8 mouse cellular contexts compared by ENCODE assay signal in genomic region chr1:183669674-183670073, GRCm38 (mm10).
DNase-seq lines count a peak whose midpoint lies in the region; ATAC-seq and TF ChIP-seq lines count a peak whose summit lies in the region.

No protein-coding gene starts in this region.

- 40% methylated on average over 11 of the region's 11 CpGs for WGBS in kidney, adult 2 months
- 46% methylated on average over 11 of the region's 11 CpGs for WGBS in embryonic facial prominence, embryonic 11.5 days
- 47% methylated on average over 11 of the region's 11 CpGs for WGBS in heart, postnatal 0 days

- peak; percentile 15 for DNase-seq in kidney, adult 2 months
- no peak for DNase-seq in kidney, adult 11 months
- peak; percentile 21 for DNase-seq in ZHBTc4 (ENCODE audit: low read depth, low spot score)
- peak; percentile 46 for DNase-seq in embryonic facial prominence, embryonic 11.5 days (ENCODE audit: low spot score)
- peak; percentile 9 for DNase-seq in heart, postnatal 0 days (ENCODE audit: low spot score)
- peak; percentile 11 to 44 for DNase-seq in left cerebral cortex, postnatal 10 days (ENCODE audit: extremely low spot score in 1 of 2, low spot score in 2 of 2)
- DNase-seq in right cerebral cortex, postnatal 36 days (ENCODE audit: low spot score in 2 of 2), result peak; percentile 3 to 5

- H3K4me1 ChIP-seq in kidney, adult 2 months (ENCODE audit: control insufficient read depth, insufficient read depth, low read length), result no peaks in the 10 kb centered on the region
- no peaks in the 10 kb centered on the region for H3K4me1 ChIP-seq in embryonic facial prominence, embryonic 11.5 days (ENCODE audit: control insufficient read depth, insufficient read depth, low read length)
- no peaks in the 10 kb centered on the region for H3K4me1 ChIP-seq in heart, postnatal 0 days (ENCODE audit: control insufficient read depth, insufficient read depth)

- H3K27me3 ChIP-seq in kidney, adult 2 months (replicated peaks; ENCODE audit: control insufficient read depth, insufficient read depth, low read length), result no peaks in the 10 kb centered on the region
- no peaks in the 10 kb centered on the region for H3K27me3 ChIP-seq in embryonic facial prominence, embryonic 11.5 days (ENCODE audit: control insufficient read depth, insufficient read depth, low read length)
- H3K27me3 ChIP-seq in heart, postnatal 0 days (ENCODE audit: control insufficient read depth, insufficient read depth, low read length), result no peaks in the 10 kb centered on the region

- no peaks in the 10 kb centered on the region for H3K36me3 ChIP-seq in kidney, adult 2 months (ENCODE audit: control insufficient read depth, insufficient read depth, low read length)
- H3K36me3 ChIP-seq in embryonic facial prominence, embryonic 11.5 days (replicated peaks; ENCODE audit: control insufficient read depth, insufficient read depth, low read depth, low read length), result no peaks in the 10 kb centered on the region
- H3K36me3 ChIP-seq in heart, postnatal 0 days (replicated peaks; ENCODE audit: control insufficient read depth, insufficient read depth, low read length), result no peaks in the 10 kb centered on the region

- no peak for TF ChIP-seq EP300 in heart, postnatal 0 days (IDR thresholded peaks at IDR 0.05; ENCODE audit: low read depth)

- H3K9ac ChIP-seq in embryonic facial prominence, embryonic 11.5 days (replicated peaks; ENCODE audit: low read length), result no peak overlapping the region
- no peak overlapping the region for H3K9ac ChIP-seq in heart, postnatal 0 days (replicated peaks; ENCODE audit: low read depth, low read length)

- no peak overlapping the region for H3K4me2 ChIP-seq in embryonic facial prominence, embryonic 11.5 days (ENCODE audit: low read depth, low read length)
- peak overlapping the region; percentile 30; the same call in 1 of the 2 replicates for H3K4me2 ChIP-seq in heart, postnatal 0 days (ENCODE audit: low read depth, low read length)

- TF ChIP-seq POLR2A in kidney, adult 2 months (IDR thresholded peaks at IDR 0.05; ENCODE audit: low read depth, low read length), result no peak

- H3K27ac ChIP-seq in kidney, adult 2 months (ENCODE audit: insufficient read depth, low read depth, low read length), result no peak overlapping the region
- H3K27ac ChIP-seq in embryonic facial prominence, embryonic 11.5 days (replicated peaks; ENCODE audit: low read depth, low read length), result no peak overlapping the region
- H3K27ac ChIP-seq in heart, postnatal 0 days (ENCODE audit: low read depth), result no peak overlapping the region

- intact Hi-C loops in left cerebral cortex, postnatal 10 days (cut with DNase I), result no loop called here

- no peak for TF ChIP-seq CTCF in kidney, adult 2 months (conservative IDR thresholded peaks at IDR 0.05; ENCODE audit: insufficient read depth, insufficient read length, low read depth, low read length)
- no peak for TF ChIP-seq CTCF in heart, postnatal 0 days (IDR thresholded peaks at IDR 0.05; ENCODE audit: low read depth)

- no peak for ATAC-seq in embryonic facial prominence, embryonic 11.5 days (replicated peaks; ENCODE audit: insufficient number of reproducible peaks, low FRiP score, low TSS enrichment, low read depth)
- ATAC-seq in heart, postnatal 0 days (ENCODE audit: insufficient read depth, low read depth), result no peak
- no peak for ATAC-seq in monocyte, adult 5-6 weeks (replicated peaks; ENCODE audit: insufficient number of reproducible peaks, low FRiP score, low TSS enrichment, poor library complexity, severe bottlenecking)

- H3K9me3 ChIP-seq in embryonic facial prominence, embryonic 11.5 days (replicated peaks; ENCODE audit: control insufficient read depth, low read length), result no peaks in the 10 kb centered on the region
- H3K9me3 ChIP-seq in heart, postnatal 0 days (replicated peaks; ENCODE audit: control insufficient read depth, low read length), result peaks cover 7% of the 10 kb centered on the region; the same call in 1 of the 2 replicates

- H3K4me3 ChIP-seq in kidney, adult 2 months (ENCODE audit: insufficient read depth, low read depth, low read length), result no peak overlapping the region
- H3K4me3 ChIP-seq in embryonic facial prominence, embryonic 11.5 days (ENCODE audit: low read depth, low read length), result no peak overlapping the region
- no peak overlapping the region for H3K4me3 ChIP-seq in heart, postnatal 0 days (ENCODE audit: low read depth, low read length)
